Mouse (Mus musculus): ENCODE results near the gene Nmt1.

GRCm38 (mm10) chr11:103004852-103005251, 23.1 kb upstream of the Nmt1 start:
- TF ChIP-seq POLR2A (IDR thresholded peaks at IDR 0.05; ENCODE audit: borderline replicate concordance, insufficient read depth, low read length) = no peak
- TF ChIP-seq CTCF (IDR thresholded peaks at IDR 0.05; ENCODE audit: borderline replicate concordance, insufficient read depth, low read depth, low read length) = no peak

Measured in cerebellum, adult 2 months (tissue).